9 mouse cellular contexts compared by ENCODE assay signal in the genomic region with DNA sequence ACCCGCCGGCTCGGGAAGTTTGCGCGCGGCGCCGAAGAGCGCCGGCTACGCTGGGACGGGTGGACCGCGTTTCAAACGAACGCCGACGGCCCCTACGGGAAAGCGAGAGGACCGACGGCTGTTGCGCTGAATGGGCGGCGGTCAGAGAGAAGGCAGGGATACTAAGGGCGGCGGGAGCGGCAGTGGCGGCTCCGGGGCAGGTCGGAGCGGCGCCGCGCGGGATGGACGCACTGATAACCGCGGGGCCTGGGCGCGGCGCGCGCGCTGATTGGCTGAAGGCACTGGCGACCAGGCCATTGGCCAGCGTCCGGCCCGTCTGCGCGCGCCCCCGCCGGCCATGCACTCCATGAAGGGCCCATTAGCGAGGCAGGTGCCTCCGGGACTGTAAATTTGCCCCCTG. TPM values are rescaled to one million over a fixed set of nuclear protein-coding genes. Genes with fewer than 3 reads are reported as not detected.
DNase-seq lines count a peak whose midpoint lies in the region; ATAC-seq and TF ChIP-seq lines count a peak whose summit lies in the region.
"Had no signal": no experiment of that assay in that cellular context is flagged by ENCODE, and none has a peak within 500 bp of the region (broad histone marks: within the 10 kb centered on the region; RNA-seq: fewer than 3 reads in every experiment).

TSS of gene Nkx6-2 (minus strand) at position 203 of the 400 bp plus-strand sequence.

- H3K4me2 ChIP-seq in forebrain, embryonic 13.5 days, result peak within 1 kb of the TSS; percentile 60
- H3K4me2 ChIP-seq in hindbrain, embryonic 11.5 days (replicated peaks; ENCODE audit: low read depth, low read length), result peak within 1 kb of the TSS; percentile 74
- peak within 1 kb of the TSS; percentile 32 for H3K4me2 ChIP-seq in midbrain, postnatal 0 days (ENCODE audit: low read depth, low read length, poor library complexity, severe bottlenecking)

- peak; percentile 71 for ATAC-seq in forebrain, embryonic 13.5 days
- ATAC-seq in hindbrain, embryonic 11.5 days (ENCODE audit: low FRiP score), result peak; percentile 76
- 0 out of 2 replicates have a peak, but pooled peaks have one; percentile 32 for ATAC-seq in midbrain, postnatal 0 days (ENCODE audit: low FRiP score)
- ATAC-seq in megakaryocyte-erythroid progenitor cell, adult 5-6 weeks (replicated peaks; ENCODE audit: low FRiP score, low TSS enrichment, poor library complexity, severe bottlenecking), result no peak

- in situ Hi-C loops in ES-E14 (cut with MboI; ENCODE audit: low sequenced_read_pairs in 2 of 2, unreplicated experiment in 2 of 2), result no loop called here

- no peaks in the 10 kb centered on the region for H3K9me3 ChIP-seq in ES-E14 (ENCODE audit: control insufficient read depth, insufficient read depth, low read depth, low read length)
- no peaks in the 10 kb centered on the region for H3K9me3 ChIP-seq in forebrain, embryonic 13.5 days (replicated peaks)
- H3K9me3 ChIP-seq in hindbrain, embryonic 11.5 days (ENCODE audit: control insufficient read depth, low read length), result no peaks in the 10 kb centered on the region
- H3K9me3 ChIP-seq in limb, embryonic 10.5 days (replicated peaks), result no peaks in the 10 kb centered on the region
- H3K9me3 ChIP-seq in midbrain, postnatal 0 days (ENCODE audit: low read length), result no peaks in the 10 kb centered on the region

- H3K27me3 ChIP-seq in forebrain, embryonic 13.5 days, result peaks cover 100% of the 10 kb centered on the region
- peaks cover 99% of the 10 kb centered on the region for H3K27me3 ChIP-seq in hindbrain, embryonic 11.5 days (ENCODE audit: control insufficient read depth, insufficient read depth, low read length)
- peaks cover 100% of the 10 kb centered on the region for H3K27me3 ChIP-seq in limb, embryonic 10.5 days (ENCODE audit: low read depth, poor library complexity, severe bottlenecking)
- H3K27me3 ChIP-seq in midbrain, postnatal 0 days (ENCODE audit: insufficient read depth, low read length), result peaks cover 86% of the 10 kb centered on the region

- peaks cover 2 to 18% of the 10 kb centered on the region in 2 experiments for H3K4me1 ChIP-seq in ES-E14 (ENCODE audit: control insufficient read depth in 2 of 2, insufficient read depth in 2 of 2, low read length in 2 of 2, poor library complexity in 1 of 2)
- peaks cover 35% of the 10 kb centered on the region for H3K4me1 ChIP-seq in forebrain, embryonic 13.5 days
- peaks cover 9% of the 10 kb centered on the region; the same call in 1 of the 2 replicates for H3K4me1 ChIP-seq in hindbrain, embryonic 11.5 days (replicated peaks; ENCODE audit: control insufficient read depth, insufficient read depth, low read length)
- H3K4me1 ChIP-seq in limb, embryonic 10.5 days, result peaks cover 43% of the 10 kb centered on the region
- no peaks in the 10 kb centered on the region; the same call in 1 of the 2 replicates for H3K4me1 ChIP-seq in midbrain, postnatal 0 days (ENCODE audit: insufficient read depth, low read length)

- peak within 1 kb of the TSS; percentile 67 to 74 for H3K4me3 ChIP-seq in ES-E14 (ENCODE audit: insufficient read depth in 1 of 2, low read depth in 1 of 2, low read length in 2 of 2, poor library complexity in 1 of 2, severe bottlenecking in 1 of 2)
- peak within 1 kb of the TSS; percentile 40 for H3K4me3 ChIP-seq in forebrain, embryonic 13.5 days
- H3K4me3 ChIP-seq in hindbrain, embryonic 11.5 days (ENCODE audit: low read depth, low read length), result peak within 1 kb of the TSS; percentile 47
- peak within 1 kb of the TSS; percentile 50 for H3K4me3 ChIP-seq in limb, embryonic 10.5 days
- peak within 1 kb of the TSS; percentile 32 for H3K4me3 ChIP-seq in midbrain, postnatal 0 days (ENCODE audit: low read depth, low read length)
- H3K4me3 ChIP-seq: erythroblast, embryonic 14.5 days had no signal

- TF ChIP-seq CTCF in midbrain, postnatal 0 days (IDR thresholded peaks at IDR 0.05), result no peak

- H3K27ac ChIP-seq in ES-E14 (ENCODE audit: insufficient read depth, low read depth, low read length, poor library complexity, severe bottlenecking), result no peak within 1 kb of the TSS
- no peak within 1 kb of the TSS for H3K27ac ChIP-seq in forebrain, embryonic 13.5 days
- peak within 1 kb of the TSS; percentile 74 for H3K27ac ChIP-seq in hindbrain, embryonic 11.5 days (ENCODE audit: low read depth, low read length)
- H3K27ac ChIP-seq in limb, embryonic 10.5 days, result no peak within 1 kb of the TSS
- no peak within 1 kb of the TSS for H3K27ac ChIP-seq in midbrain, postnatal 0 days (ENCODE audit: low read depth, low read length)

- WGBS in forebrain, embryonic 13.5 days, result under 1% methylated on average over 46 of the region's 56 CpGs
- WGBS in hindbrain, embryonic 11.5 days, result under 1% methylated on average over 40 of the region's 56 CpGs
- WGBS in limb, embryonic 10.5 days, result under 1% methylated on average over 54 of the region's 56 CpGs
- WGBS in midbrain, postnatal 0 days, result under 1% methylated on average over 54 of the region's 56 CpGs

- no peaks in the 10 kb centered on the region for H3K36me3 ChIP-seq in ES-E14 (ENCODE audit: control insufficient read depth, insufficient read depth, low read length, poor library complexity, severe bottlenecking)
- H3K36me3 ChIP-seq in forebrain, embryonic 13.5 days (ENCODE audit: poor library complexity, severe bottlenecking), result 0 out of 2 replicates have a peak, but pooled peaks cover 2% of the 10 kb centered on the region
- H3K36me3 ChIP-seq in hindbrain, embryonic 11.5 days (ENCODE audit: control insufficient read depth, insufficient read depth, low read length), result no peaks in the 10 kb centered on the region
- H3K36me3 ChIP-seq in limb, embryonic 10.5 days, result no peaks in the 10 kb centered on the region
- H3K36me3 ChIP-seq in midbrain, postnatal 0 days (ENCODE audit: insufficient read depth, low read length), result peaks cover 3% of the 10 kb centered on the region; the same call in 1 of the 2 replicates

- DNase-seq in ES-E14 (ENCODE audit: low read depth, low spot score) (no peak), ZHBTc4 (ENCODE audit: low read depth, low spot score) (peak; percentile 76)
- DNase-seq in hindbrain, embryonic 11.5 days (ENCODE audit: low spot score), result peak; percentile 89
- DNase-seq in limb, embryonic 10.5 days (ENCODE audit: low spot score), result peak; percentile 79
- peak; percentile 29 for DNase-seq in midbrain, postnatal 0 days (ENCODE audit: low spot score)

- peak within 1 kb of the TSS; percentile 21 for H3K9ac ChIP-seq in ES-E14 (ENCODE audit: insufficient read depth, low read depth, low read length, poor library complexity, severe bottlenecking)
- peak within 1 kb of the TSS; percentile 37 for H3K9ac ChIP-seq in forebrain, embryonic 13.5 days
- H3K9ac ChIP-seq in hindbrain, embryonic 11.5 days (ENCODE audit: low read depth, low read length), result peak within 1 kb of the TSS; percentile 54
- H3K9ac ChIP-seq in midbrain, postnatal 0 days (replicated peaks; ENCODE audit: low read length, poor library complexity, severe bottlenecking), result peak within 1 kb of the TSS; percentile 42; the same call in 1 of the 2 replicates

TF ChIP-seq in ES-E14, 5 proteins besides CTCF, POLR2A, EP300 and RAD21:
- TF ChIP-seq ZC3H11A (IDR thresholded peaks at IDR 0.05; ENCODE audit: borderline replicate concordance, low read depth, low read length) (no peak), ZNF384 (IDR thresholded peaks at IDR 0.05; ENCODE audit: low read depth, low read length) (no peak), CHD2 (IDR thresholded peaks at IDR 0.05; ENCODE audit: low read depth, low read length) (no peak), HCFC1 (IDR thresholded peaks at IDR 0.05; ENCODE audit: borderline replicate concordance, insufficient read depth, low read length) (no peak), MAFK (IDR thresholded peaks at IDR 0.05; ENCODE audit: insufficient read depth, low read depth, low read length) (no peak)

RNA-seq across cellular contexts. Expression of gene Nkx6-2, which starts in this region (rescaled TPM):
- total RNA-seq in ES-E14 (2012; rRNA removed), result 2.1 and 2.8 TPM in 2 replicates
- 2.1 and 3.3 TPM in 2 replicates for polyA plus RNA-seq in forebrain, embryonic 13.5 days (2015; fragmentation: Nextera tagmentation; extraction: Ambion mirVana)
- polyA plus RNA-seq in hindbrain, embryonic 11.5 days (2014; fragmentation: Nextera tagmentation; extraction: Ambion mirVana), result 21.1 and 21.5 TPM in 2 replicates
- not detected in 2 replicates for polyA plus RNA-seq in limb, embryonic 10.5 days (2016; fragmentation: Nextera tagmentation; extraction: Ambion mirVana)
- 8.3 and 10.0 TPM in 2 replicates for total RNA-seq in midbrain, postnatal 0 days (2014; rRNA removed)
- polyA plus RNA-seq in midbrain, postnatal 0 days (2015; fragmentation: Nextera tagmentation; extraction: Ambion mirVana), result 7.3 and 8.2 TPM in 2 replicates
- total RNA-seq in megakaryocyte-erythroid progenitor cell, adult 5-6 weeks (2014; fragmentation: Nextera tagmentation), result not detected in 2 replicates
- not detected in 2 replicates for total RNA-seq in megakaryocyte-erythroid progenitor cell, adult 5-6 weeks (2017)
- total RNA-seq: neutrophil, adult 5-6 weeks had no signal
- polyA plus RNA-seq: erythroblast, embryonic 14.5 days had no signal

Comparison
In these comparisons a context has a peak if more than half of its experiments do, and no peak if none do; other contexts are left out.
1. Peak in DNase-seq and H3K4me3 ChIP-seq in limb, embryonic 10.5 days; RNA of the gene not detected or under 1 TPM.